Mouse (Mus musculus) CH12.LX (cell line): ENCODE measurements around the gene Skap1. TPM values are rescaled to one million over a fixed set of nuclear protein-coding genes. Genes with fewer than 3 reads are reported as not detected.

Experiments
- DNase-seq: peaks from one replicate; pipeline ENCODE4 v3.0.0-alpha.2; 2013; ENCODE audit errors: extremely low read depth
- H3K27ac ChIP-seq: 2 replicates; pipeline ENCODE4 v1.5.1; 2012; ENCODE audit warnings: low read depth, mild to moderate bottlenecking, control low read depth, moderate library complexity; ENCODE audit not compliant: insufficient read depth
- H3K27me3 ChIP-seq: replicated peaks from 2 replicates; pipeline ENCODE3; 2012; ENCODE audit warnings: inconsistent platforms
- H3K36me3 ChIP-seq, 2 experiments: replicated peaks in 1 of 2; 2 replicates each; pipeline versions ENCODE3 to v1.6.1; 2012; ENCODE audit warnings: inconsistent platforms in 1 of 2, low read length in 1 of 2, mild to moderate bottlenecking in 1 of 2, mixed read lengths in 1 of 2, moderate library complexity in 1 of 2; ENCODE audit not compliant: control insufficient read depth in 1 of 2, insufficient read depth in 1 of 2
- H3K4me1 ChIP-seq, 2 experiments: 2 replicates each; pipeline ENCODE4 v1.6.1; 2012; ENCODE audit warnings: inconsistent platforms in 1 of 2, moderate library complexity in 1 of 2; ENCODE audit not compliant: insufficient read depth in 2 of 2, control insufficient read depth in 1 of 2
- H3K4me2 ChIP-seq: 2 replicates; pipeline ENCODE4 v1.6.1; 2012; ENCODE audit warnings: low read depth, mild to moderate bottlenecking, control low read depth; ENCODE audit not compliant: poor library complexity, insufficient read depth, severe bottlenecking
- H3K4me3 ChIP-seq, 3 experiments: fragments of 150-350 bp in 1 of 3; sonication (generic) in 1 of 3; replicated peaks in 1 of 3; 2 replicates each; pipeline versions ENCODE3 to v1.5.1; 2011 to 2012; ENCODE audit warnings: low read depth in 2 of 3, low read length in 2 of 3, mild to moderate bottlenecking in 2 of 3, moderate library complexity in 2 of 3, control low read depth in 1 of 3, improper control_type of control experiment in 1 of 3, inconsistent platforms in 1 of 3, mixed read lengths in 1 of 3; ENCODE audit not compliant: poor library complexity in 1 of 3
- H3K79me2 ChIP-seq: replicated peaks from 2 replicates; pipeline ENCODE4 v1.6.1; 2012; ENCODE audit warnings: mild to moderate bottlenecking, moderate library complexity; ENCODE audit not compliant: control insufficient read depth, poor library complexity, insufficient read depth, severe bottlenecking; ENCODE audit errors: extremely low read depth
- H3K9ac ChIP-seq: 2 replicates; pipeline ENCODE4 v1.6.1; 2012; ENCODE audit warnings: low read depth, mild to moderate bottlenecking, control low read depth, moderate library complexity; ENCODE audit not compliant: insufficient read depth
- H3K9me3 ChIP-seq: replicated peaks from 2 replicates; pipeline ENCODE3; 2012; ENCODE audit warnings: low read length, inconsistent platforms, mixed read lengths
- CHD1 ChIP-seq: IDR thresholded peaks from 2 replicates; pipeline ENCODE4 v1.6.1; 2012; ENCODE audit warnings: low read depth, low read length, improper control_type of control experiment, inconsistent platforms
- CHD2 ChIP-seq: IDR thresholded peaks from 2 replicates; pipeline ENCODE4 v1.6.1; 2011; ENCODE audit warnings: low read length, improper control_type of control experiment
- CTCF ChIP-seq, 2 experiments: IDR thresholded peaks in 1 of 2; conservative IDR thresholded peaks in 1 of 2; 2 replicates each; pipeline ENCODE4 v1.5.1; 2011 to 2012; ENCODE audit warnings: low read depth in 2 of 2, low read length in 2 of 2, improper control_type of control experiment in 1 of 2, inconsistent platforms in 1 of 2, mild to moderate bottlenecking in 1 of 2, moderate library complexity in 1 of 2
- HCFC1 ChIP-seq: IDR thresholded peaks from 2 replicates; pipeline ENCODE4 v1.6.1; 2012; ENCODE audit warnings: low read depth, mild to moderate bottlenecking, inconsistent platforms, low read length, improper control_type of control experiment
- IRF4 ChIP-seq: IDR thresholded peaks from 2 replicates; pipeline ENCODE4 v1.6.1; 2014; ENCODE audit warnings: low read depth, mild to moderate bottlenecking, inconsistent platforms, low read length, improper control_type of control experiment
- JUN ChIP-seq: IDR thresholded peaks from 2 replicates; pipeline ENCODE4 v1.6.1; 2011; ENCODE audit warnings: low read depth, mild to moderate bottlenecking, low read length, improper control_type of control experiment, moderate library complexity; ENCODE audit not compliant: insufficient read depth
- JUND ChIP-seq: conservative IDR thresholded peaks from 2 replicates; pipeline ENCODE4 v1.6.1; 2011; ENCODE audit warnings: low read depth, low read length, improper control_type of control experiment
- MAFK ChIP-seq: IDR thresholded peaks from 2 replicates; pipeline ENCODE4 v1.6.1; 2011; ENCODE audit warnings: low read length, improper control_type of control experiment; ENCODE audit not compliant: insufficient replicate concordance
- MAZ ChIP-seq: IDR thresholded peaks from 2 replicates; pipeline ENCODE4 v1.6.1; 2012; ENCODE audit warnings: low read depth, mild to moderate bottlenecking, inconsistent platforms, low read length, improper control_type of control experiment, moderate library complexity
- MXI1 ChIP-seq: IDR thresholded peaks from 2 replicates; pipeline ENCODE4 v1.6.1; 2011; ENCODE audit warnings: mild to moderate bottlenecking, low read depth, low read length, improper control_type of control experiment
- MYC ChIP-seq: IDR thresholded peaks from 2 replicates; pipeline ENCODE4 v1.6.1; 2011; ENCODE audit warnings: low read depth, mild to moderate bottlenecking, improper control_type of control experiment, low read length
- NELFE ChIP-seq: IDR thresholded peaks from 2 replicates; pipeline ENCODE4 v1.6.1; 2011; ENCODE audit warnings: low read depth, low read length, improper control_type of control experiment
- POLR2AphosphoS2 ChIP-seq: IDR thresholded peaks from 2 replicates; pipeline ENCODE4 v1.6.1; 2011; ENCODE audit warnings: low read depth, low read length, improper control_type of control experiment
- RCOR1 ChIP-seq: conservative IDR thresholded peaks from 2 replicates; pipeline ENCODE4 v1.6.1; 2012; ENCODE audit warnings: low read depth, mild to moderate bottlenecking, inconsistent platforms, low read length, improper control_type of control experiment
- SIN3A ChIP-seq: IDR thresholded peaks from 2 replicates; pipeline ENCODE4 v1.6.1; 2012; ENCODE audit warnings: low read length, improper control_type of control experiment, inconsistent platforms
- TCF12 ChIP-seq: IDR thresholded peaks from 2 replicates; pipeline ENCODE4 v1.6.1; 2014; ENCODE audit warnings: low read depth, mild to moderate bottlenecking, inconsistent platforms, low read length, improper control_type of control experiment
- USF1 ChIP-seq: IDR thresholded peaks from 2 replicates; pipeline ENCODE4 v1.6.1; 2014; ENCODE audit warnings: low read depth, mild to moderate bottlenecking, inconsistent platforms, low read length, improper control_type of control experiment
- USF2 ChIP-seq: conservative IDR thresholded peaks from 2 replicates; pipeline ENCODE4 v1.6.1; 2011; ENCODE audit warnings: low read depth, low read length, improper control_type of control experiment
- ZC3H11A ChIP-seq: IDR thresholded peaks from 2 replicates; pipeline ENCODE4 v1.6.1; 2012; ENCODE audit warnings: low read depth, mild to moderate bottlenecking, inconsistent platforms, low read length, improper control_type of control experiment
- ZKSCAN1 ChIP-seq: IDR thresholded peaks from 2 replicates; pipeline ENCODE4 v1.6.1; 2012; ENCODE audit warnings: low read depth, inconsistent platforms, low read length, improper control_type of control experiment, borderline replicate concordance
- dilution Hi-C: fragments of 300-500 bp; cut with MboI; formaldehyde crosslinking; loops from 2 replicates; pipeline ENCODE4 v1.14.3; 2020; ENCODE audit warnings: low sequenced_read_pairs; ENCODE audit not compliant: extremely low pct_unique_long_range_greater_than_20kb, extremely low pct_ligation_motif_present
- in situ Hi-C: fragments of 300-500 bp; cut with MboI; formaldehyde crosslinking; loops from 3 replicates; pipeline ENCODE4 v1.14.3; 2019; ENCODE audit warnings: low sequenced_read_pairs, low pct_ligation_motif_present, low pct_unique_long_range_greater_than_20kb, mixed read lengths
- polyA plus RNA-seq: library from polyadenylated mRNA; unstranded; fragments of >175 nt; gene quantifications from 2 replicates; pipeline ENCODE4 v1.2.1, GENCODE M21; 2012; ENCODE audit warnings: low read depth; ENCODE audit not compliant: insufficient read length
- total RNA-seq, 2 experiments: library from RNA; depleted of rRNA; stranded (reverse); fragments of 300-350 nt in 1 of 2; fragments of >200 nt in 1 of 2; gene quantifications; 2 replicates each; pipeline ENCODE4 v1.2.3; 2012 to 2014

Gene Skap1
- total and polyA plus RNA-seq, 3 experiments = not detected

- dilution Hi-C loops (no loop called here), in situ Hi-C loops (no loop called here)
- Histone ChIP-seq H3K27me3 (peaks cover 2% of the 10 kb centered on the region), H3K36me3 (no peaks in the 10 kb centered on the region), H3K9me3 (no peaks in the 10 kb centered on the region), H3K4me3 (no peak overlapping the region), H3K27ac (no peak overlapping the region), H3K4me2 (no peak overlapping the region), H3K9ac (no peak overlapping the region), H3K79me2 (no peaks in the 10 kb centered on the region), H3K4me1 (peaks cover 5 to 9% of the 10 kb centered on the region in 2 experiments; a peak in 3 of 4 replicates)
- DNase-seq = peak; percentile 47
- no peak for TF ChIP-seq SIN3A
- TF ChIP-seq POLR2AphosphoS2 = no peak
- TF ChIP-seq USF2 = no peak
- TF ChIP-seq MAZ = no peak
- no peak for TF ChIP-seq NELFE
- TF ChIP-seq RCOR1 = no peak
- no peak for TF ChIP-seq USF1
- no peak for TF ChIP-seq MAFK
- no peak for TF ChIP-seq MYC
- no peak for TF ChIP-seq CTCF (conservative IDR thresholded peaks at IDR 0.05 in 1 of 2, IDR thresholded peaks at IDR 0.05 in 1 of 2; ENCODE audit: low read depth in 2 of 2, low read length in 2 of 2)
- TF ChIP-seq HCFC1 = no peak
- TF ChIP-seq TCF12 = no peak
- no peak for TF ChIP-seq JUND
Measured at GRCm38 (mm10) chr11:96666924-96667323, 202.5 kb downstream of the Skap1 start.

GRCm38 (mm10) chr11:96668367-96668766 lies 204.0 kb downstream of the Skap1 start:
- TF ChIP-seq ZC3H11A (no peak), MYC (no peak), CHD2 (no peak), JUN (no peak), CHD1 (no peak), ZKSCAN1 (no peak), IRF4 (no peak), NELFE (no peak), MXI1 (no peak)
- no peaks in the 10 kb centered on the region for H3K9me3 ChIP-seq
- no peak overlapping the region for H3K9ac ChIP-seq
- in situ Hi-C loops = no loop called here
- no peaks in the 10 kb centered on the region for H3K79me2 ChIP-seq
- dilution Hi-C loops = no loop called here
- no peak for DNase-seq
- H3K4me3 ChIP-seq = no peak overlapping the region
- peaks cover 2% of the 10 kb centered on the region for H3K27me3 ChIP-seq
- H3K4me1 ChIP-seq = peaks cover 5 to 9% of the 10 kb centered on the region in 2 experiments; a peak in 3 of 4 replicates
- H3K36me3 ChIP-seq = no peaks in the 10 kb centered on the region
- H3K4me2 ChIP-seq = no peak overlapping the region
- H3K27ac ChIP-seq = no peak overlapping the region
